Mouse (Mus musculus) stomach, embryonic 15.5 days (tissue): Measurements from ENCODE around the gene Gm20747. TPM values are rescaled to one million over a fixed set of nuclear protein-coding genes. Genes with fewer than 3 reads are reported as not detected.
"Not testable (repeated sequence)": the region's sequence is repeated elsewhere in the genome, so short reads cannot be mapped to it uniquely, and the experiment has no call there.

Experiments
- ATAC-seq: fragments of 200-750 bp; cut with Nextera tagmentation; 2 replicates; pipeline ENCODE4 v1.8.0; 2017; ENCODE audit warnings: low read depth, moderate number of reproducible peaks, moderate TSS enrichment; ENCODE audit not compliant: insufficient read depth, low FRiP score
- H3K27ac ChIP-seq: fragments of 300-500 bp; sonication (generic); 2 replicates; pipeline ENCODE4 v1.5.1; 2015; ENCODE audit warnings: mild to moderate bottlenecking, inconsistent platforms
- H3K27me3 ChIP-seq: fragments of 300-500 bp; sonication (generic); replicated peaks from 2 replicates; pipeline ENCODE4 v1.6.1; 2015; ENCODE audit warnings: inconsistent platforms
- H3K36me3 ChIP-seq: fragments of 300-500 bp; sonication (generic); 2 replicates; pipeline ENCODE4 v1.6.1; 2015; ENCODE audit warnings: inconsistent platforms
- H3K4me1 ChIP-seq: fragments of 300-500 bp; sonication (generic); 2 replicates; pipeline ENCODE4 v1.6.1; 2015; ENCODE audit warnings: inconsistent platforms
- H3K4me2 ChIP-seq: fragments of 300-500 bp; sonication (generic); 2 replicates; pipeline ENCODE4 v1.6.1; 2015; ENCODE audit warnings: mild to moderate bottlenecking, inconsistent platforms
- H3K4me3 ChIP-seq: fragments of 300-500 bp; sonication (generic); replicated peaks from 2 replicates; pipeline ENCODE4 v1.5.1; 2015; ENCODE audit warnings: inconsistent platforms
- H3K9ac ChIP-seq: fragments of 300-500 bp; sonication (generic); 2 replicates; pipeline ENCODE4 v1.6.1; 2015; ENCODE audit warnings: inconsistent platforms
- H3K9me3 ChIP-seq: fragments of 300-500 bp; sonication (generic); 2 replicates; pipeline ENCODE4 v1.6.1; 2016; ENCODE audit warnings: inconsistent platforms
- WGBS: fragments of 180-500 bp; shearing (Covaris S2); methylation state at CpG from one replicate; pipeline ENCODE4 v1.1.7; 2015; 5-methylcytosine and 5-hydroxymethylcytosine counted together
- polyA plus RNA-seq: library from polyadenylated mRNA; unstranded; fragments of >200 nt; fragmentation: Nextera tagmentation; extraction: Ambion mirVana; gene quantifications from 2 replicates; pipeline ENCODE4 v1.2.1, GENCODE M21; 2015

Gene Gm20747
- polyA plus RNA-seq = not detected in 2 replicates

DNA sequence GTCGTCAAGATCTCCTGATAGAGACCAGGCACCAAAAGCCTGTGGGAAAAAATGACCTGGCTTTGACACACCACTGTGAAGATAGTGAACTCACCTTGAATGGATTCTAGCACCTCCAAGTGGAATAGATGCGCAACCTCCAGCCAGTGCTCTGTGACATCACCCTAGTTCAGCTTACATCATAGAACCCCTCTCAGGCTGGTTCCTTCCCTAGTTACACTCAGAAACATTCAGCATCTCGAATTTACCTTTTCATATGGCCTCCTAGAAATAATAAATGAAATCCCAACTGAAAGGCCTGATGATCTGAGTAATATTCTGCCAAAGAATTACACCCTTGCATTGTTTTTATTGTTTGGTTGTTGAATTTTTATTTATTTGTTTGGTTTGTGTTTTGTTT is at the start of gene Gm20747:
Gene Gm20747, minus strand, starts transcription at position 101 of the 400 bp plus-strand sequence.
- H3K27ac ChIP-seq, H3K4me3 ChIP-seq, H3K27me3 ChIP-seq, H3K36me3 ChIP-seq, H3K9ac ChIP-seq, ATAC-seq, H3K4me2 ChIP-seq, H3K9me3 ChIP-seq, H3K4me1 ChIP-seq: not testable (repeated sequence)
- WGBS = no CpG with 5 or more reads among the region's 3 CpGs
